Mouse (Mus musculus): ENCODE results near the gene Atp6v1g3. TPM values are rescaled to one million over a fixed set of nuclear protein-coding genes. Genes with fewer than 3 reads are reported as not detected.

Gene Atp6v1g3
- total and polyA plus RNA-seq, 2 experiments from 2014 or later = not detected

DNA sequence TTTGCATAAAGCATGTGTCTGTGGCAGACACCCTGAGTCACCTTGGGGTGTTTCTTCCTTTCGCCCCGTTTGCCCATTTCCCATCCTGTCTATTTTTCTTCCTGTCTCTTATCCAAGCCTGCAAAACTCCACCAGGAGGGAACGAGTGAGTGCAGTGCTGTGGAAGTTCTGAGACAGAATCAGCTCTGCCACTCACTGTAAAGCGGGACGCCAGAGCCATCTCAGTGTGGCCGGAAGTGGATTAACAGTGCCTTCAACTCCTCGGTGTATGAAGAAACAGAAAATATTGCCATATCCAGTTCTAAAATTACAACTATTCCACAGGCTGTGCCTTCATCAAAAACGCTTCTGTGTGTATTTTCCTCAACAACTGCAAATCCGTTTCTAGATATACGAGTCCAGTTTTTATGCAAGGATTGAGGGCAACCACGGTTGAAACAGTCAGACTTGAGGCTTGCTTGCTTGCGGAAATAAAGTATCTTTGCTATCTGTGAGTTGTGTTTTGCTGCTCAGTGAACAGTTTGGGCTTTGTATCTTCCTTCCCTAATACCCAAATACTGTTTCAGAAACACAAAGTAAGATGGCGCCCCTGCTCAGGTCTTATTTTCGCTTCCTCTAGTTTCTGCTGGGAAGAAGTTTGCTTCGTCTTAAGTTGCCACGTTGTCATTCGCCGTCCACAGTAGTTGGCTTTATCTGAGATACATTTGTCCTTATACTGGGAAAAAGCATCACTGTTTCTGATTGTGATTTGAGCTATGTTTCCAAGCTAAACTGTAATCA is 54.1 kb downstream of the Atp6v1g3 start:
- Histone ChIP-seq H3K27me3 (ENCODE audit: insufficient read depth, low read length) (no peaks in the 10 kb centered on the region), H3K4me1 (ENCODE audit: insufficient read depth) (no peaks in the 10 kb centered on the region), H3K36me3 (ENCODE audit: insufficient read depth) (no peaks in the 10 kb centered on the region), H3K4me2 (ENCODE audit: low read depth) (no peak overlapping the region), H3K9me3 (ENCODE audit: low read length) (no peaks in the 10 kb centered on the region), H3K27ac (ENCODE audit: low read depth, low read length) (no peak overlapping the region), H3K4me3 (ENCODE audit: low read depth, low read length) (no peak overlapping the region), H3K9ac (no peak overlapping the region)
- DNase-seq (no peak), ATAC-seq (no peak)
- no peak for TF ChIP-seq CTCF (IDR thresholded peaks at IDR 0.05; ENCODE audit: low read depth)
- 72% methylated on average over 18 of the region's 18 CpGs for WGBS

DNA sequence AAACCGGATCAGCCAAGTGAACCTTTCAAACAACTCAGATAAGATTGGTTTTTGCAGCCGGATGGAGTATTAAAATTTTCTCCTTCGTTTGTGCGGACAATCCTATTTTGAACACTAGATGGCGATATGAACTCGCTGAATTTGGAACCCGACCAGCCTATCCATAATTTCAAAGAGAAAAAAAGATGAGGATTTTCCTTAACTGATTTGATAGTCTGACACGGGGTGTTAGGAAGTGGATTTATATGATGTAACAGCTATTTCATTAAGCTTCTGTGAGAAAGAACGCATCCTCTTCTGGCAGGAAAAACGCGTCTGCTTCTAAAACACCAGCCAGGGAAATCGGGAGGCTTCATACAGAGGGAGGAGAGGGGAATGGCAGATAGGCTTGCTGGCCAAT is 54.8 kb downstream of the Atp6v1g3 start:
- Histone ChIP-seq H3K36me3 (ENCODE audit: insufficient read depth) (no peaks in the 10 kb centered on the region), H3K4me2 (ENCODE audit: low read depth) (peak overlapping the region; percentile 47), H3K9me3 (ENCODE audit: low read length) (no peaks in the 10 kb centered on the region), H3K4me1 (ENCODE audit: insufficient read depth) (no peaks in the 10 kb centered on the region), H3K27ac (ENCODE audit: low read depth, low read length) (no peak overlapping the region), H3K27me3 (ENCODE audit: insufficient read depth, low read length) (no peaks in the 10 kb centered on the region), H3K4me3 (ENCODE audit: low read depth, low read length) (peak overlapping the region; percentile 23), H3K9ac (0 out of 2 replicates have a peak overlapping the region, but pooled peaks have one; percentile 18)
- 5% methylated on average over 12 of the region's 12 CpGs for WGBS
- ATAC-seq (peak; percentile 70), DNase-seq (peak; percentile 84)
- peak; percentile 77 for TF ChIP-seq CTCF (IDR thresholded peaks at IDR 0.05; ENCODE audit: low read depth)

GRCm38 (mm10) chr1:138330556-138330955 is 57.0 kb downstream of the Atp6v1g3 start:
- no peak overlapping the region for H3K9ac ChIP-seq
- no peak overlapping the region for H3K4me3 ChIP-seq (ENCODE audit: low read depth, low read length)
- no peaks in the 10 kb centered on the region for H3K36me3 ChIP-seq (ENCODE audit: insufficient read depth)
- WGBS = 92% methylated on average over 2 of the region's 2 CpGs
- H3K9me3 ChIP-seq (ENCODE audit: low read length) = no peaks in the 10 kb centered on the region
- ATAC-seq (no peak), DNase-seq (no peak)
- no peak overlapping the region for H3K4me2 ChIP-seq (ENCODE audit: low read depth)
- no peaks in the 10 kb centered on the region for H3K27me3 ChIP-seq (ENCODE audit: insufficient read depth, low read length)
- no peak for TF ChIP-seq CTCF (IDR thresholded peaks at IDR 0.05; ENCODE audit: low read depth)
- no peak overlapping the region for H3K27ac ChIP-seq (ENCODE audit: low read depth, low read length)
- no peaks in the 10 kb centered on the region for H3K4me1 ChIP-seq (ENCODE audit: insufficient read depth)

GRCm38 (mm10) chr1:138331596-138331995 is 58.1 kb downstream of the Atp6v1g3 start:
- Histone ChIP-seq H3K4me2 (ENCODE audit: low read depth) (no peak overlapping the region), H3K27ac (ENCODE audit: low read depth, low read length) (no peak overlapping the region), H3K36me3 (ENCODE audit: insufficient read depth) (no peaks in the 10 kb centered on the region), H3K4me1 (ENCODE audit: insufficient read depth) (no peaks in the 10 kb centered on the region), H3K9me3 (ENCODE audit: low read length) (no peaks in the 10 kb centered on the region), H3K9ac (no peak overlapping the region), H3K27me3 (ENCODE audit: insufficient read depth, low read length) (no peaks in the 10 kb centered on the region), H3K4me3 (ENCODE audit: low read depth, low read length) (no peak overlapping the region)
- TF ChIP-seq CTCF (IDR thresholded peaks at IDR 0.05; ENCODE audit: low read depth) = no peak
- no peak for ATAC-seq
- no peak for DNase-seq
- 83% methylated on average over 4 of the region's 4 CpGs for WGBS

- 52% methylated on average over 2 of the region's 2 CpGs for WGBS
Measured at GRCm38 (mm10) chr1:138334701-138335100, 61.2 kb downstream of the Atp6v1g3 start.

GRCm38 (mm10) chr1:138337417-138337816 is 63.9 kb downstream of the Atp6v1g3 start:
- no peak overlapping the region for H3K27ac ChIP-seq (ENCODE audit: low read depth, low read length)
- H3K4me2 ChIP-seq (ENCODE audit: low read depth) = no peak overlapping the region
- WGBS = 91% methylated on average over 2 of the region's 2 CpGs
- H3K9me3 ChIP-seq (ENCODE audit: low read length) = no peaks in the 10 kb centered on the region
- H3K9ac ChIP-seq = no peak overlapping the region
- no peak for ATAC-seq
- no peak overlapping the region for H3K4me3 ChIP-seq (ENCODE audit: low read depth, low read length)
- no peaks in the 10 kb centered on the region for H3K27me3 ChIP-seq (ENCODE audit: insufficient read depth, low read length)
- H3K4me1 ChIP-seq (ENCODE audit: insufficient read depth) = no peaks in the 10 kb centered on the region
- no peak for TF ChIP-seq CTCF (IDR thresholded peaks at IDR 0.05; ENCODE audit: low read depth)
- no peak for DNase-seq
- no peaks in the 10 kb centered on the region for H3K36me3 ChIP-seq (ENCODE audit: insufficient read depth)

More at GRCm38 (mm10) chr1:138334701-138335100, 61.2 kb downstream of the Atp6v1g3 start:
- Histone ChIP-seq H3K4me1 (ENCODE audit: insufficient read depth) (no peaks in the 10 kb centered on the region), H3K27me3 (ENCODE audit: insufficient read depth, low read length) (no peaks in the 10 kb centered on the region), H3K9ac (no peak overlapping the region), H3K4me2 (ENCODE audit: low read depth) (no peak overlapping the region), H3K27ac (ENCODE audit: low read depth, low read length) (no peak overlapping the region), H3K9me3 (ENCODE audit: low read length) (no peaks in the 10 kb centered on the region), H3K36me3 (ENCODE audit: insufficient read depth) (no peaks in the 10 kb centered on the region), H3K4me3 (ENCODE audit: low read depth, low read length) (no peak overlapping the region)
- no peak for TF ChIP-seq CTCF (IDR thresholded peaks at IDR 0.05; ENCODE audit: low read depth)
- ATAC-seq = no peak
- DNase-seq = no peak

Other genes starting within 250 kb of the Atp6v1g3 start
- 1.7 and 2.5 TPM in 2 replicates for gene Ptprc, start 98.0 kb upstream of the Atp6v1g3 start, total RNA-seq (2014; rRNA removed)
- 0.63 and 1.1 TPM in 2 replicates for gene Ptprc, start 98.0 kb upstream of the Atp6v1g3 start, polyA plus RNA-seq (2015; fragmentation: Nextera tagmentation; extraction: Ambion mirVana)

Data from forebrain, postnatal 0 days (tissue).